Mouse (Mus musculus) liver, postnatal 0 days (tissue): Measurements from ENCODE around the gene Lrrc58.

Source experiments
- CTCF ChIP-seq: sonication (generic); IDR thresholded peaks from 2 replicates; pipeline ENCODE4 v1.5.1; 2016; ENCODE audit warnings: antibody characterized with exemption, low read depth
- EP300 ChIP-seq: IDR thresholded peaks from 2 replicates; pipeline ENCODE4 v1.6.1; 2016; ENCODE audit warnings: antibody characterized with exemption, low read depth, mild to moderate bottlenecking

GRCm38 (mm10) chr16:37865841-37866240, 2.3 kb upstream of the Lrrc58 start:
- TF ChIP-seq CTCF (no peak), EP300 (no peak)
